ENCODE assay signal across 8 mouse cellular contexts in genomic region chrX:94012479-94013167, GRCm38 (mm10). TPM values are rescaled to one million over a fixed set of nuclear protein-coding genes. Genes with fewer than 3 reads are reported as not detected.
A peak's percentile ranks its signal among the peaks of the same experiment; 100 is the strongest.
DNase-seq lines count a peak whose midpoint lies in the region; ATAC-seq and TF ChIP-seq lines count a peak whose summit lies in the region.

No protein-coding gene starts in this region.

- H3K27me3 ChIP-seq in midbrain, embryonic 10.5 days (ENCODE audit: low read depth, poor library complexity, severe bottlenecking): peaks cover 99% of the 10 kb centered on the region
- peaks cover 8% of the 10 kb centered on the region for H3K27me3 ChIP-seq in midbrain, postnatal 0 days (ENCODE audit: insufficient read depth, low read length)
- peaks cover 34% of the 10 kb centered on the region; the same call in 1 of the 2 replicates for H3K27me3 ChIP-seq in lung, embryonic 15.5 days
- H3K27me3 ChIP-seq in stomach, postnatal 0 days (ENCODE audit: control insufficient read depth, insufficient read depth, low read length): no peaks in the 10 kb centered on the region

- 34% methylated on average over 12 of the region's 12 CpGs for WGBS in midbrain, embryonic 10.5 days
- WGBS in midbrain, postnatal 0 days: 31% methylated on average over 12 of the region's 12 CpGs
- WGBS in lung, embryonic 15.5 days: 26% methylated on average over 12 of the region's 12 CpGs
- 23% methylated on average over 12 of the region's 12 CpGs for WGBS in stomach, postnatal 0 days

- no peak overlapping the region for H3K4me3 ChIP-seq in midbrain, embryonic 10.5 days
- H3K4me3 ChIP-seq in midbrain, postnatal 0 days (ENCODE audit: low read depth, low read length): no peak overlapping the region
- H3K4me3 ChIP-seq in lung, embryonic 15.5 days: no peak overlapping the region
- H3K4me3 ChIP-seq in stomach, postnatal 0 days (ENCODE audit: low read depth, low read length): no peak overlapping the region

- no peak for ATAC-seq in midbrain, postnatal 0 days (ENCODE audit: low FRiP score)
- no peak; the same call in 1 of the 2 replicates for ATAC-seq in lung, embryonic 15.5 days (ENCODE audit: borderline replicate concordance, extremely low read depth, low FRiP score, low TSS enrichment)
- 0 out of 2 replicates have a peak, but pooled peaks have one; percentile 59 for ATAC-seq in stomach, postnatal 0 days (ENCODE audit: low FRiP score, low TSS enrichment)

- no peaks in the 10 kb centered on the region for H3K36me3 ChIP-seq in midbrain, embryonic 10.5 days
- H3K36me3 ChIP-seq in midbrain, postnatal 0 days (ENCODE audit: insufficient read depth, low read length): no peaks in the 10 kb centered on the region
- H3K36me3 ChIP-seq in lung, embryonic 15.5 days: no peaks in the 10 kb centered on the region
- no peaks in the 10 kb centered on the region for H3K36me3 ChIP-seq in stomach, postnatal 0 days (ENCODE audit: control insufficient read depth, insufficient read depth, low read length)

- no peaks in the 10 kb centered on the region for H3K9me3 ChIP-seq in midbrain, embryonic 10.5 days (replicated peaks)
- no peaks in the 10 kb centered on the region for H3K9me3 ChIP-seq in midbrain, postnatal 0 days (ENCODE audit: low read length)
- no peaks in the 10 kb centered on the region for H3K9me3 ChIP-seq in lung, embryonic 15.5 days
- H3K9me3 ChIP-seq in stomach, postnatal 0 days (ENCODE audit: control insufficient read depth, low read length): no peaks in the 10 kb centered on the region

- no peak for TF ChIP-seq EP300 in stomach, postnatal 0 days (optimal IDR thresholded peaks at IDR 0.05)

- H3K4me1 ChIP-seq in midbrain, embryonic 10.5 days: peaks cover 7% of the 10 kb centered on the region; the same call in 1 of the 2 replicates
- no peaks in the 10 kb centered on the region for H3K4me1 ChIP-seq in midbrain, postnatal 0 days (ENCODE audit: insufficient read depth, low read length)
- H3K4me1 ChIP-seq in lung, embryonic 15.5 days: no peaks in the 10 kb centered on the region
- no peaks in the 10 kb centered on the region for H3K4me1 ChIP-seq in stomach, postnatal 0 days (replicated peaks; ENCODE audit: control insufficient read depth, insufficient read depth)

- H3K27ac ChIP-seq in midbrain, embryonic 10.5 days (replicated peaks): peak overlapping the region; percentile 49; the same call in 1 of the 2 replicates
- H3K27ac ChIP-seq in midbrain, postnatal 0 days (ENCODE audit: low read depth, low read length): no peak overlapping the region
- no peak overlapping the region for H3K27ac ChIP-seq in lung, embryonic 15.5 days
- H3K27ac ChIP-seq in stomach, postnatal 0 days (replicated peaks): no peak overlapping the region

- DNase-seq in midbrain, embryonic 10.5 days (ENCODE audit: low spot score): no peak
- DNase-seq in midbrain, postnatal 0 days (ENCODE audit: low spot score): no peak
- DNase-seq in gastrocnemius, postnatal 10 days: peak; percentile 3
- peak; percentile 36 for DNase-seq in kidney, adult 11 months
- peak; percentile 23 for DNase-seq in stomach, postnatal 0 days (ENCODE audit: low spot score)
- DNase-seq in urinary bladder, adult 18-20 months (ENCODE audit: low spot score in 2 of 2): no peak
- DNase-seq in cerebellum, adult 11-12 months: no peak

- no peak overlapping the region for H3K9ac ChIP-seq in midbrain, postnatal 0 days (replicated peaks; ENCODE audit: low read length, poor library complexity, severe bottlenecking)
- no peak overlapping the region for H3K9ac ChIP-seq in lung, embryonic 15.5 days
- no peak overlapping the region for H3K9ac ChIP-seq in stomach, postnatal 0 days (ENCODE audit: low read length)

- no peak for TF ChIP-seq CTCF in midbrain, postnatal 0 days (IDR thresholded peaks at IDR 0.05)
- TF ChIP-seq CTCF in stomach, postnatal 0 days (IDR thresholded peaks at IDR 0.05; ENCODE audit: low read depth): no peak

- no peak overlapping the region for H3K4me2 ChIP-seq in midbrain, postnatal 0 days (ENCODE audit: low read depth, low read length, poor library complexity, severe bottlenecking)
- peak overlapping the region; percentile 18; the same call in 1 of the 2 replicates for H3K4me2 ChIP-seq in lung, embryonic 15.5 days
- peak overlapping the region; percentile 11; the same call in 1 of the 2 replicates for H3K4me2 ChIP-seq in stomach, postnatal 0 days (replicated peaks; ENCODE audit: low read depth)

RNA-seq across cellular contexts. Expression of gene AU015836, which starts 44.2 kb away (rescaled TPM):
- polyA plus RNA-seq in midbrain, embryonic 10.5 days (2016; fragmentation: Nextera tagmentation; extraction: Ambion mirVana): 0.06 TPM in 1 of 2 replicates, not detected in the other
- not detected in 2 replicates for total RNA-seq in midbrain, postnatal 0 days (2014; rRNA removed)
- not detected in 2 replicates for polyA plus RNA-seq in midbrain, postnatal 0 days (2015; fragmentation: Nextera tagmentation; extraction: Ambion mirVana)
- total RNA-seq in gastrocnemius, postnatal 10 days (2021): not detected
- not detected in 2 replicates for polyA plus RNA-seq in lung, embryonic 15.5 days (2015; fragmentation: Nextera tagmentation; extraction: Ambion mirVana)
- 0.06 and 0.15 TPM in 2 replicates for polyA plus RNA-seq in stomach, postnatal 0 days (2015; fragmentation: Nextera tagmentation; extraction: Ambion mirVana)

Comparison
In these comparisons a context has a peak if more than half of its experiments do, and no peak if none do; other contexts are left out.
1. DNase-seq: peak in gastrocnemius, postnatal 10 days (single experiment), kidney, adult 11 months (single experiment) and stomach, postnatal 0 days (single experiment); none in midbrain, embryonic 10.5 days (single experiment), midbrain, postnatal 0 days (single experiment), urinary bladder, adult 18-20 months (0 of 2) and cerebellum, adult 11-12 months (single experiment).